Mouse (Mus musculus) limb, embryonic 14.5 days (tissue): ENCODE data around the gene Vmn1r91. TPM values are rescaled to one million over a fixed set of nuclear protein-coding genes. Genes with fewer than 3 reads are reported as not detected.
"Not testable (repeated sequence)": the region's sequence is repeated elsewhere in the genome, so short reads cannot be mapped to it uniquely, and the experiment has no call there.

ENCODE experiments used
- ATAC-seq: fragments of 200-750 bp; cut with Nextera tagmentation; 2 replicates; pipeline ENCODE4 v1.8.0; 2017; ENCODE audit warnings: low read depth, moderate number of reproducible peaks, moderate TSS enrichment; ENCODE audit not compliant: low FRiP score
- DNase-seq: peaks from one replicate; pipeline ENCODE4 v3.0.0-alpha.2; 2015; ENCODE audit warnings: low spot score
- H3K27ac ChIP-seq: fragments of 300-500 bp; sonication (generic); replicated peaks from 2 replicates; pipeline ENCODE4 v1.5.1; 2014; ENCODE audit warnings: low read depth, mild to moderate bottlenecking, low read length, moderate library complexity, mixed read lengths
- H3K27me3 ChIP-seq: fragments of 300-500 bp; sonication (generic); 2 replicates; pipeline ENCODE4 v1.6.1; 2014; ENCODE audit warnings: low read length, mixed read lengths; ENCODE audit not compliant: control insufficient read depth, insufficient read depth
- H3K36me3 ChIP-seq: fragments of 300-500 bp; sonication (generic); 2 replicates; pipeline ENCODE4 v1.6.1; 2014; ENCODE audit warnings: mild to moderate bottlenecking, low read length, moderate library complexity, mixed read lengths; ENCODE audit not compliant: control insufficient read depth, insufficient read depth
- H3K4me1 ChIP-seq: fragments of 300-500 bp; sonication (generic); 2 replicates; pipeline ENCODE4 v1.6.1; 2014; ENCODE audit warnings: antibody characterized with exemption, low read length, mixed read lengths; ENCODE audit not compliant: control insufficient read depth, insufficient read depth
- H3K4me2 ChIP-seq: fragments of 300-500 bp; sonication (generic); replicated peaks from 2 replicates; pipeline ENCODE4 v1.6.1; 2014; ENCODE audit warnings: low read depth, mild to moderate bottlenecking, low read length, moderate library complexity; ENCODE audit not compliant: severe bottlenecking
- H3K4me3 ChIP-seq: fragments of 300-500 bp; sonication (generic); replicated peaks from 2 replicates; pipeline ENCODE4 v1.5.1; 2014; ENCODE audit warnings: low read length
- H3K9ac ChIP-seq: fragments of 300-500 bp; sonication (generic); 2 replicates; pipeline ENCODE4 v1.6.1; 2014; ENCODE audit warnings: mild to moderate bottlenecking, low read depth, low read length, moderate library complexity; ENCODE audit not compliant: severe bottlenecking
- H3K9me3 ChIP-seq: fragments of 300-500 bp; sonication (generic); 2 replicates; pipeline ENCODE4 v1.6.1; 2016; ENCODE audit warnings: low read length; ENCODE audit not compliant: control insufficient read depth
- WGBS: fragments of 180-500 bp; shearing (Covaris S2); extraction: QIAGEN DNeasy Blood & Tissue Kit; methylation state at CpG from one replicate; pipeline ENCODE4 v1.1.7; 2014; 5-methylcytosine and 5-hydroxymethylcytosine counted together
- polyA plus RNA-seq, 2 experiments: library from polyadenylated mRNA; depleted of rRNA in 1 of 2; stranded (reverse) in 1 of 2; unstranded in 1 of 2; fragments of >200 nt; fragmentation: Nextera tagmentation in 1 of 2; extraction: Ambion mirVana in 1 of 2; gene quantifications; 2 replicates each; pipeline versions ENCODE4 v1.2.1 to v1.2.3; 2012 to 2014

The Vmn1r91 gene
- not detected in 2 replicates for polyA plus RNA-seq (2012; rRNA removed)
- polyA plus RNA-seq (2014; fragmentation: Nextera tagmentation; extraction: Ambion mirVana) = not detected in 2 replicates

DNA sequence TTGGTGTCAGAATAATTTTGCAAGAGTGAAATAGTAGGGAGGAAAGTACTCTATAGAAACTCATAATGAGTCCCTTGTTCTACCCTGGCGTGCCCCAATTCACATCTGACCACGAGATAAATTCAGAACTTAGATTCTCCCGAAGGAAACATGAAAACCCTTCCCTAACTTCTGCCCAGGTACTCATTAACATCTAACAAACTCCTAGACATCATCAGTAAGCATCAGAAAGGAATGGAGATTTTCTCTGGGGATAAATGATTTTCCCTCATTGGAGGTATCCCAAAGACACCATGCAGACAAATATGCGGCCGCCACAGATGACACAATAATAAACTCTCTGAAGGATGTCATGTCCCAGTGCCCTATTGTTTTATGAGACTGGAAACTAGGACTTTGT, at the start of gene Vmn1r91:
TSS of gene Vmn1r91 (plus strand) at position 301 of the 400 bp plus-strand sequence.
- WGBS = 79% methylated on average over 5 of the region's 5 CpGs
- H3K36me3 ChIP-seq, H3K9me3 ChIP-seq, H3K27ac ChIP-seq, H3K4me2 ChIP-seq, H3K4me1 ChIP-seq, H3K9ac ChIP-seq, DNase-seq, H3K27me3 ChIP-seq, H3K4me3 ChIP-seq, ATAC-seq: not testable (repeated sequence)

DNA sequence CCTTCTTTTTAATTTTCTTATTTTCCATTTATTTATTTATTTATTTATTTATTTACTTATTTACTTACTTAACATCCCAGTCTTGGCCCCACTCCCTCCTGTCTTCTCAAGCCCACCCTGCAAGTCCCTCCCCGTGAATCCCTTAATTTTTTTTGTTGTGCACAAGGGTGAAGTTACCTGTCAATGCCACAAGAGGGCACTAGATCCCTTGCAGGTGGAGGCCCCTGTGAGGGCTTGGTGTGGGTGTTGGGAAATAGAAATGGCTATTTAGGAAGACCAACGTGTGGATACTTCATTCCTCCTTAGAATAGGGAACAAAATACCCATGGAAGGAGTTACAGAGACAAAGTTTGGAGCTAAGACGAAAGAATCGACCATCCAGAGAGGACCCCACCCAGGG, 35.4 kb upstream of the Vmn1r91 start:
- H3K27ac ChIP-seq, H3K9me3 ChIP-seq, H3K27me3 ChIP-seq, ATAC-seq, H3K4me3 ChIP-seq, H3K4me1 ChIP-seq, H3K9ac ChIP-seq, H3K36me3 ChIP-seq, H3K4me2 ChIP-seq, DNase-seq: not testable (repeated sequence)
- WGBS = 60% methylated on average over 4 of the region's 4 CpGs

- 71% methylated on average over 18 of the region's 18 CpGs for WGBS
- H3K4me2 ChIP-seq, H3K27ac ChIP-seq, H3K9ac ChIP-seq, H3K36me3 ChIP-seq, H3K4me1 ChIP-seq, H3K4me3 ChIP-seq, H3K9me3 ChIP-seq, ATAC-seq, DNase-seq, H3K27me3 ChIP-seq: not testable (repeated sequence)
Measured at GRCm38 (mm10) chr7:20078118-20078517, 21.4 kb upstream of the Vmn1r91 start.

DNA sequence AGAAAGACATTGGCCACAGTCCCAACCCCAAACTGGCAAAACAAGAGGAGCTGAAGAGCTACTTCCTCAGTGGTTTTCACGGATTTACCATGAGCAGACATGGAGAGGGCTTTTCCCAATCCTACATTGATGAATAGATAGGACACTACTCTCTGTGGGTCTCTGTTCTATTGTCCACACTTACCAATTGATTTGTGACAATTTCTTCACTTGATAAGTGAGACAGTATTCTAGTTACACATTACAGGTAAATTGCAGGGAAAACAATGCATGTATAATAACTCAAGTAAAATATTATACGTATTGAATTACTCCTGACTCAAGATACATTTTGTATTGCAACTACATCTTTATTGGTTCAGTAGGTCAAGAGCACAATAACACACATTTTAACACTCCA, 23.0 kb downstream of the Vmn1r91 start, which contains the start of gene Gm16442:
TSS of gene Gm16442 (minus strand) at position 101 of the 400 bp plus-strand sequence.
- not testable (repeated sequence) for H3K27me3 ChIP-seq, H3K4me1 ChIP-seq, H3K9ac ChIP-seq, H3K4me3 ChIP-seq, H3K4me2 ChIP-seq, DNase-seq, H3K36me3 ChIP-seq, ATAC-seq, H3K27ac ChIP-seq, H3K9me3 ChIP-seq
- WGBS = no CpG with 5 or more reads among the region's 2 CpGs

- not testable (repeated sequence) for DNase-seq, ATAC-seq, H3K36me3 ChIP-seq, H3K9me3 ChIP-seq, H3K4me3 ChIP-seq, H3K27me3 ChIP-seq, H3K9ac ChIP-seq, H3K4me1 ChIP-seq, H3K4me2 ChIP-seq, H3K27ac ChIP-seq
- no CpG with 5 or more reads among the region's 5 CpGs for WGBS
Measured at GRCm38 (mm10) chr7:20138988-20139387, 39.5 kb downstream of the Vmn1r91 start, which contains the start of gene Vmn1r93. Gene Vmn1r93, minus strand, starts transcription at chr7:20139088.

Other genes with a start within 250 kb of the Vmn1r91 start
- 0.12 and 0.13 TPM in 2 replicates for gene Gm19345, start 247.7 kb upstream of the Vmn1r91 start, polyA plus RNA-seq (2012; rRNA removed)
- gene Gm19345, start 247.7 kb upstream of the Vmn1r91 start, polyA plus RNA-seq (2014; fragmentation: Nextera tagmentation; extraction: Ambion mirVana) = not detected in 2 replicates
- gene Ceacam16, start 238.4 kb upstream of the Vmn1r91 start, polyA plus RNA-seq (2012; rRNA removed) = 0.11 and 0.18 TPM in 2 replicates
- not detected in 2 replicates for gene Ceacam16, start 238.4 kb upstream of the Vmn1r91 start, polyA plus RNA-seq (2014; fragmentation: Nextera tagmentation; extraction: Ambion mirVana)
- gene Ceacam19, start 211.7 kb upstream of the Vmn1r91 start, polyA plus RNA-seq (2012; rRNA removed) = 2.1 and 2.2 TPM in 2 replicates
- gene Ceacam19, start 211.7 kb upstream of the Vmn1r91 start, polyA plus RNA-seq (2014; fragmentation: Nextera tagmentation; extraction: Ambion mirVana) = 3.4 and 4.9 TPM in 2 replicates
- gene Pvr, start 178.5 kb upstream of the Vmn1r91 start, polyA plus RNA-seq (2012; rRNA removed) = 17.2 and 18.2 TPM in 2 replicates
- 7.7 and 9.4 TPM in 2 replicates for gene Pvr, start 178.5 kb upstream of the Vmn1r91 start, polyA plus RNA-seq (2014; fragmentation: Nextera tagmentation; extraction: Ambion mirVana)
- gene Igsf23, start 148.9 kb upstream of the Vmn1r91 start, polyA plus RNA-seq (2012; rRNA removed) = 0.09 and 0.17 TPM in 2 replicates
- 0.23 and 0.30 TPM in 2 replicates for gene Igsf23, start 148.9 kb upstream of the Vmn1r91 start, polyA plus RNA-seq (2014; fragmentation: Nextera tagmentation; extraction: Ambion mirVana)
- gene Ceacam20, start 134.3 kb upstream of the Vmn1r91 start, polyA plus RNA-seq (2012; rRNA removed) = 0.04 TPM in 1 of 2 replicates, not detected in the other
- not detected in 2 replicates for gene Ceacam20, start 134.3 kb upstream of the Vmn1r91 start, polyA plus RNA-seq (2014; fragmentation: Nextera tagmentation; extraction: Ambion mirVana)
- not detected in 2 replicates for gene Nlrp9b, start 108.2 kb upstream of the Vmn1r91 start, polyA plus RNA-seq (2012; rRNA removed)
- not detected in 2 replicates for gene Nlrp9b, start 108.2 kb upstream of the Vmn1r91 start, polyA plus RNA-seq (2014; fragmentation: Nextera tagmentation; extraction: Ambion mirVana)
- gene Gm16442, start 22.9 kb downstream of the Vmn1r91 start, polyA plus RNA-seq (2012; rRNA removed) = not detected in 2 replicates
- gene Gm16442, start 22.9 kb downstream of the Vmn1r91 start, polyA plus RNA-seq (2014; fragmentation: Nextera tagmentation; extraction: Ambion mirVana) = not detected in 2 replicates
- gene Vmn1r93, start 39.4 kb downstream of the Vmn1r91 start, polyA plus RNA-seq (2012; rRNA removed) = not detected in 2 replicates
- gene Vmn1r93, start 39.4 kb downstream of the Vmn1r91 start, polyA plus RNA-seq (2014; fragmentation: Nextera tagmentation; extraction: Ambion mirVana) = not detected in 2 replicates
- not detected in 2 replicates for gene Vmn1r94, start 68.7 kb downstream of the Vmn1r91 start, polyA plus RNA-seq (2012; rRNA removed)
- gene Vmn1r94, start 68.7 kb downstream of the Vmn1r91 start, polyA plus RNA-seq (2014; fragmentation: Nextera tagmentation; extraction: Ambion mirVana) = not detected in 2 replicates
- not detected in 2 replicates for gene Vmn1r95, start 94.0 kb downstream of the Vmn1r91 start, polyA plus RNA-seq (2012; rRNA removed)
- gene Vmn1r95, start 94.0 kb downstream of the Vmn1r91 start, polyA plus RNA-seq (2014; fragmentation: Nextera tagmentation; extraction: Ambion mirVana) = not detected in 2 replicates
- not detected in 2 replicates for gene Gm6164, start 105.9 kb downstream of the Vmn1r91 start, polyA plus RNA-seq (2012; rRNA removed)
- gene Gm6164, start 105.9 kb downstream of the Vmn1r91 start, polyA plus RNA-seq (2014; fragmentation: Nextera tagmentation; extraction: Ambion mirVana) = not detected in 2 replicates
- not detected in 2 replicates for gene Gm4498, start 134.1 kb downstream of the Vmn1r91 start, polyA plus RNA-seq (2012; rRNA removed)
- gene Gm4498, start 134.1 kb downstream of the Vmn1r91 start, polyA plus RNA-seq (2014; fragmentation: Nextera tagmentation; extraction: Ambion mirVana) = not detected in 2 replicates
- gene Gm5890, start 163.2 kb downstream of the Vmn1r91 start, polyA plus RNA-seq (2012; rRNA removed) = not detected in 2 replicates
- gene Gm5890, start 163.2 kb downstream of the Vmn1r91 start, polyA plus RNA-seq (2014; fragmentation: Nextera tagmentation; extraction: Ambion mirVana) = not detected in 2 replicates
- gene Gm4133, start 234.4 kb downstream of the Vmn1r91 start, polyA plus RNA-seq (2012; rRNA removed) = not detected in 2 replicates
- gene Gm4133, start 234.4 kb downstream of the Vmn1r91 start, polyA plus RNA-seq (2014; fragmentation: Nextera tagmentation; extraction: Ambion mirVana) = not detected in 2 replicates